Mouse (Mus musculus): ENCODE measurements at regions not wholly inside any gene's neighbourhood (a gene's known extent, or its start where the extent isn't known, plus 50 kb on each side); places are given as distances from the start of the nearest gene placed in this dataset.
"Not testable (repeated sequence)": the region's sequence is repeated elsewhere in the genome, so short reads cannot be mapped to it uniquely, and the experiment has no call there.

GRCm38 (mm10) chr15:32749971-32750370 lies 505.4 kb downstream of the Sema5a start:
- no peak for DNase-seq (ENCODE audit: low read depth, low spot score)

- no peak for DNase-seq (ENCODE audit: low read depth, low spot score)
Measured at GRCm38 (mm10) chr15:32751991-32752390, 507.4 kb downstream of the Sema5a start.

GRCm38 (mm10) chr15:32760141-32760540 lies 515.5 kb downstream of the Sema5a start:
- DNase-seq (ENCODE audit: low read depth, low spot score): no peak

- DNase-seq (ENCODE audit: low read depth, low spot score): peak; percentile 59
Measured at GRCm38 (mm10) chr15:32766011-32766701, 521.5 kb downstream of the Sema5a start.

GRCm38 (mm10) chr15:32766746-32767471 lies 522.3 kb downstream of the Sema5a start:
- no peak for DNase-seq (ENCODE audit: low read depth, low spot score)

- not testable (repeated sequence) for DNase-seq (ENCODE audit: low read depth, low spot score)
Measured at GRCm38 (mm10) chr15:32778226-32778598, 533.6 kb downstream of the Sema5a start.

GRCm38 (mm10) chr15:32778599-32779273 lies 534.1 kb downstream of the Sema5a start:
- peak; percentile 67 for DNase-seq (ENCODE audit: low read depth, low spot score)

- not testable (repeated sequence) for DNase-seq (ENCODE audit: low read depth, low spot score)
Measured at GRCm38 (mm10) chr15:32779274-32779615, 534.6 kb downstream of the Sema5a start.

GRCm38 (mm10) chr15:32781609-32782008 lies 537.0 kb downstream of the Sema5a start:
- DNase-seq (ENCODE audit: low read depth, low spot score): not testable (repeated sequence)

- DNase-seq (ENCODE audit: low read depth, low spot score): no peak
Measured at GRCm38 (mm10) chr15:32799222-32799621, 554.6 kb downstream of the Sema5a start.

GRCm38 (mm10) chr15:32810849-32811632 lies 566.4 kb downstream of the Sema5a start:
- no peak for DNase-seq (ENCODE audit: low read depth, low spot score)

- DNase-seq (ENCODE audit: low read depth, low spot score): peak; percentile 6
Measured at GRCm38 (mm10) chr15:32839966-32840365, 595.4 kb downstream of the Sema5a start.

Measured in forelimb bud, embryonic 11.5 days (tissue).